Mouse (Mus musculus) inflammation-experienced regulatory T-cells, adult 6 months (primary cell): ENCODE results near the gene Sh2b1. TPM values are rescaled to one million over a fixed set of nuclear protein-coding genes. Genes with fewer than 3 reads are reported as not detected.

Source experiments
- ATAC-seq: one replicate; pipeline ENCODE4 v1.8.0; 2017
- polyA plus RNA-seq, 3 experiments: library from polyadenylated mRNA; unstranded; fragments of 100-300 nt; shearing (Covaris generic); gene quantifications; one replicate each; pipeline ENCODE4 v1.2.1; 2017

The Sh2b1 gene
- polyA plus RNA-seq, 3 experiments from 2014 or later, result 12.6 to 18.9 (median 13.3) TPM

GRCm38 (mm10) chr7:126473470-126474086 lies 1.6 kb downstream of the Sh2b1 start:
- ATAC-seq, result no peak

DNA sequence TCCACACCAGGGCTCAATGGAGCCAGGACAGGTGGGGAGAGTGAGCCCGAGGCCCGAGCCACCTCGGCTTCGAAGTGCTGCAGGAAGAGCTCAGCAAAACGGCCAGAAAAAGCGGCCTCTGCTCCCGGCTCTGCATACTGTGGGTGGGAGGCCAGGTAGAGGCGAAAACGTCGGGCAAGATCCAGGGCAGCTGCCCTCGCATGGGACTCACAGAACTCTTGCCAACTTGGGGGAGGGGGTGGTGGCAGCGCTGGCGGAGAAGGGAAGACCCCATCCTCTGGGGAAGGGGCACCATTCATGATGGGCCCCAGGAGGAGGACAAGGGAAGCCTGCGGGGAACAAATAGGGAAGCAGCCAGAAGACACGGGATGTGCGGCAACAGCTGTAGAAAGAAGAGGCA lies 2.5 kb downstream of the Sh2b1 start:
- ATAC-seq, result no peak

DNA sequence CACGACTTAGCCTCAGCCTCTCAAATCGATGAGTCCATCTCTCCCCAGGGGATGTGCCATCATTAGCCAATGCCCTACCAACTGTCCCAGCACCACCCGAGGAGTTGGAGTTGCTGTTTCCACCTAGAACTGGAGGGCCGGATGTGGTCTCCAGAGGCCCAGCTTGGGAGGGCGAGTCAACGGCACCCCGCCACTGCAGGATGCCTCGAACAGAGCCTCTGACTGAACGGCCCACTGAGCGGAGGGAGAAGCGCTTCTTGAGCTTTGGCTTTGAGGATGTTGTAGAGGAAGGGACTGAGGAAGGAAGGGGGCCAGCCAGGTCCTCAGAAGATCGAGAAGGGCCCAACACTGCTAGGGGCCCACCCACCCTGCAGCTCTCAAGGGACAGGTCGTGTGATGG lies 2.9 kb downstream of the Sh2b1 start:
- peak; percentile 69 for ATAC-seq

DNA sequence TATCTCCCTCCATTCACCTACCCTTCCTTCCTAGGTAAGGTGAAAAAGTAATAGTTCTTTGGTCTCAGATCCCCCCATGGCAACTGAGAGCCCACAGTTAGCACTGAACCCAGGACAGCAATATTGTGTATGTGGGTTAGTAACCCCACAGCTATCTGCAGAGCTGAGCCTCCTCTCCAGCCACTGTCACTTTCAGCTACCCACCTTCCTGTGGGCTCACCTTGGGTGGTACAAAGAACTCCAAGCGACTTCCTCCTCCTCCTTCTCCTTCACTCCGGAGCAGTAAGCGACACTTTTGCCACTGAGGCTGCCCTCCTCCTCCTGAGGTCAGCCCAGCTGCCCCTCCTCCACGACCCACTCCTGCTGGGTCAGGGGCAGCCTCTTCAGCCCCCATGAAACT lies 3.4 kb downstream of the Sh2b1 start:
- ATAC-seq, result no peak

DNA sequence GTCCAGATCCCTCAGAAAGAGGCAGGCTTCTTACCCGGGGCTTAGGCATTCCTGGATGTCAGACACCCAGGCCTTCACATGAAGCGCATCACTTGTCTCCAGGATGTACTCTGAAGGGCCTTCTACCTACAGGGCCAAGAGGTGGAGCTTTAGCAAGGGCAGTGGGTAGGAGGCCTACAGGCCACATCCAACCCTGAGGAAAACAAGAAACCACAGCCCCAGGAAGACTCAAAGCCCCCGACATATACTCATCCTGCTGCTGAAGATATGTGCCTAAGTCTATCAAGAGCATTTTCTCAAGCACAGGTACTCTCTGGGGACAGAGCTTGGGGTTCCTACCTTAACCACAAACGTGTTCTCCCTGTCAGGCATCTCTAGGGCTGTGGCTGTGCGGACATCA lies 3.9 kb downstream of the Sh2b1 start:
- no peak for ATAC-seq

- peak; percentile 77 for ATAC-seq
These were observed 5.1 kb downstream of the Sh2b1 start for GRCm38 (mm10) chr7:126470077-126470476.

GRCm38 (mm10) chr7:126467834-126468627 lies 7.2 kb downstream of the Sh2b1 start:
- no peak for ATAC-seq

DNA sequence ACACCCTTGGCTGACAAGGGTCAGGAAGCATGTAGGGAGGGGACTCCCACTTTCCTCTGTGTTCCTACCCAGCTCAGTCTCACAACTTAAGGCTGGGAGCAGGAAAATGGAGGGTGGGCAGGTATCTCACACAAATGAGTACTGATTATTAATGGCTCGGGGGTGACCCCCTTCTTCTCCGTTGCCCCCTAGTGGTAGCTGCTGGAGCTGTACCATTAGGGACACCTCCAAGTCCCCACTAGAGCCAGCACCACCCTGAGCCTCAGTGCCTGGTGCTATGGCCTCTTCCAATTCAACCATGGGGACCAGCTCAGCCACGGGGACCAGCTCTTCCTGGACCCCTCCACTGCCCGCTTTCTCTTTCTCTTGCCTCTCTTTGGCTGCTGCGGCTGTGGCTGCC lies 8.0 kb downstream of the Sh2b1 start:
- ATAC-seq, result no peak

- ATAC-seq, result no peak
These were observed 8.5 kb downstream of the Sh2b1 start for GRCm38 (mm10) chr7:126466707-126467106.

DNA sequence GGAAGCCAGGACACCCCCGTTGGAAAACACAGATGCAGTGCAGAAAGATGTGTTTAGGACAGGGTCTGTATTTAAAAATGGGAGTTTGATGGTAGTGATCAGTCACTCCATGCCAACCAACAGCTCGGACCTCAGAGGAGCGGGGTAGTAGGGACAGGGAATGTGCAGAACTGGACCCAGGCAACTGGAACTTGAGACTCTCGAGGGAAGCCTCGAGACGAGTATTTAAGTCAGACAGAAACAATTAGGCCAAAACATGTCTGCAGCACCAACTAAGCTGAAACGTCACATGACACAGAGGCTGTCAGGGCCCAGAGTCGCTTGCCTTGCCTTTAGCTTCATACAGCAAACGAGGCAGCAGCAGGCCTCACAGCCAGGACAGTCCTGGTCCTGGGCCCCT lies 9.1 kb downstream of the Sh2b1 start:
- no peak for ATAC-seq

DNA sequence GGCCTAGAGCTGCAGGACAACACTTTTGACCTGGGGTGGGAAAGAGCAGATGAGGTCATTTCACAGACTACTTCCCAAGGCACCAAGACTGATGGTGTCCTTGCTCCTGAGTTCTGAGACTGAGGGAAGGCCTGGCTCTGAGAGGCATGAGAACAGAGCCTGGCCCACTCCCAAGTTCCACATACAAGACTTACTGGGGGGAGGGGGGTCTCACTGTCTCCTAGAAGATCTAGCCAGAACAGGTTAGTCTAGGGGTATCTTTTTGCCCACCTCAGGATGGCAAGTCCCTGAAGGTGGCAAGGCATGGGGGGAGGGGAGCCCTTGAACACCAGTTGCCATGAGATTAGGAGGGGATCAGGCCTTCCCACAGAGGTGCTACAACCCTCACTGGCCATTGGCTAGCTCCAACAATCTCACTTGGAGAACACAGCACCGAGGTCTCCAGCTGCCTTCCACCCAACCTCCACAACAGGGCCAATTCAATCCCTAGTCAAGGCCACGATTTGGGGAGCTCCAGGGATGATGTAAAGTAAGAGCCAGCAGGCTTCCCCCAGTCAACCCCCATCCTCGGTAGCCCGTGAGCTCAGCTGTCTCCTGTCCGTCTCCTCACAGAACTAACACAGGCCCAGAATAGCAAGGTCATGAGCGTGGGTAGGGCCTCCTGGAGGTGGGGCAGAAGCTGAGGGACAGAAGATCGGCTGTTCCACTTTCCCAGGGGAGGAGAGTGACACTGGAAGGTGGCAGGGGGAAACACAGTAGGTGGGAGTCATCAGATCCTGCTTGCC lies 9.8 kb downstream of the Sh2b1 start:
- ATAC-seq, result no peak

DNA sequence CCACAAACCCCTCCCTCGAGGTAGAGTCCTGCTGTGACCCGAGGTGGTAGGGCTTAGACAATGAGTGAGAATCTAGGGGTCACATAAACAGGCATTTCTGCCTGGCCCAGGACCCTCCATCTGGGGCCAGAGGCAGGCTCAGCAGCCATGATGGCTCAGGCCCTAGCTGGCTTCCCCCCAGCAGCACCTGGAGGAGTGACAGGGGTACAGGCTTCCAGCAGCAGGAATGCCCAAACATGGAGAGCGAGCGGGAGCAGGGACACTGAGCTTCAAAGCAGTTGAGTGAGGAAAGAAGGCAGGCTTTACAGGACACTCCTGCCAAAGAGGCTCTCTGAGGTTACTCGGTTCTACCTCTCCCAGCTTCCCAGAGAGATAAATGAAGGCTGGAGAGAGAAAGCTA lies 10.4 kb downstream of the Sh2b1 start:
- ATAC-seq, result no peak

- no peak for ATAC-seq
These were observed 11.1 kb downstream of the Sh2b1 start for GRCm38 (mm10) chr7:126464121-126464520.

DNA sequence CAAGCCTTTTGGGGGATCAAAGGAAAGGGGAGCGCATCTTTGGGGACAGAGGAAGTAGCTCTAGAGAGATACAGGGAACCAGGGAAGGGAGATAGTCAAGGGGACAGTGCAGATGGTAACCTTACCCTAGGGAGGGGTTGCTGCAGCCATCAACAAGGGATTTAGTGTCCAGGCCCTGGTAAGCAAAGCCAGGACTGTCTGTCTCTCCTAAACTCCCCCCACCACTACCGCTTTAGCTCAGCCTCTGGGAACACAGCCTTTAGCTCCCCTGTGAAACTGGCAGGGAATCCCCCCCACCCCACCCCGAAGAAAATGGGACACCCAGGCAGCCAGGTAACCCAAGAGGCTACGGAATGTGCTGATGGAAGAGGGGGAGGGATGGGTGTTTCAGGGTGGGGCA lies 11.7 kb downstream of the Sh2b1 start:
- no peak for ATAC-seq

- ATAC-seq, result no peak
These were observed 12.2 kb downstream of the Sh2b1 start, which contains the start of gene Atp2a1 for GRCm38 (mm10) chr7:126463004-126463403. Atp2a1 (minus strand) TSS chr7:126463108.

- ATAC-seq, result no peak
These were observed 13.6 kb downstream of the Sh2b1 start for GRCm38 (mm10) chr7:126461626-126462025.

- ATAC-seq, result no peak
These were observed 14.4 kb downstream of the Sh2b1 start for GRCm38 (mm10) chr7:126460623-126461399.

DNA sequence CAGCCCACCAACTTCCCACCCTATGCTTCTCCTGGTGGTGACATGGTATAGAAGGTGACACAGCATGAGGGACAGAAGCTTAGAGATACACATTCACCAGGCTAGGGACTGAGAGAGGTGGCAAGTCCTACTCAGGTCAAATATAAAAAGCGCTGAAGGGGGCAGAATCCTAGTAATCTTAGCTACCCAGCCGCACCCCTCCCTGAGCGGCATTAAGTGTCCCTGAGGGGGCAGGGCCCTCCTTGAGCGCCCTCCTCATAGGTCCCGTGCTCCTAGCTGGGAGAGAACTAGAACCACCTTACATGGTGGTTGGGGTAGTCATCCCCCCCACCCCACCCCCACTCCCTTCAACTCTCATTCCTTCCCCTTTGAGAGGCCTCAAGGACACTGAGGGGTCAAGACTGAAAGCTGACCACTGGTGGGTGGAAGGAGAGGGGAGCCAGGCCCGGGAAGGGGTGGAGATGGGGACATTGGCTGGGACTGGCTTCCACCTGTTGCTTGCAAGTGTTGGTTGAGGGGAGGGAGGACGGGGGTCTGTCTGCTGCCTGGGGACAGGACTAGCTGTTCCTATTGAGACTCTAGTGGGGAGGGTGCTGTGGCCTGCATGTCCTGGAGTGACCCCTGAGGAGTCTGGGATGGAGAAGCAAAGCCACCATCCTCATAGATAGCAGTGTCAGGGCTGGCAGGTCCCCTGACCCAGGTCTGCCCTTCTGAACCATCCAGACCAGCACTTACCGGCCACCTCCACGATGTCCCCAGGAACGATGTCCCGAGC lies 16.2 kb downstream of the Sh2b1 start:
- ATAC-seq, result no peak

GRCm38 (mm10) chr7:126458225-126458624 lies 17.0 kb downstream of the Sh2b1 start:
- ATAC-seq, result no peak

GRCm38 (mm10) chr7:126456382-126457266 lies 18.6 kb downstream of the Sh2b1 start:
- ATAC-seq, result no peak

DNA sequence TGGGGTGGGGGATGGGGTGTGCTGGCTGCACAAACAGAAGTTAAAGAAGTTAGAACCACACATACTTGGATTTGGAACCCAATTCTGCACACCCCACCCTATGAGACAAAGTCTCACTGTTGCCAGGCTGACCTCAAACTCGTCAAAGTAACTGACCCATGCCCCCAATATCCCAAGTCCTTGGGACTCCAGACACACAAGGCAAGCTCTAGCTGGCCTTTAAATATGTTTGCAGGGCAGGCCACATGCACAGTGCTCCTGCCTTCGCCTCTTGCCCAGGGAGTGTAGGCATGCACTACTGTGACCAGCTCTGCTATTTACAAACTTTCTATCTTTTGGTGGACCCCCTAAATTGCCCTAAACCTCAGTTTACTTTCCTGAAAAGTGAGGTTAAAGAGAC lies 20.0 kb downstream of the Sh2b1 start:
- ATAC-seq, result no peak
